In genomic region chr11:51876943-51877344, GRCm38 (mm10) we compare ENCODE assay signal across 15 mouse cellular contexts. TPM values are rescaled to one million over a fixed set of nuclear protein-coding genes. Genes with fewer than 3 reads are reported as not detected.
DNase-seq lines count a peak whose midpoint lies in the region; ATAC-seq and TF ChIP-seq lines count a peak whose summit lies in the region.
"Had no signal": no experiment of that assay in that cellular context is flagged by ENCODE, and none has a peak within 500 bp of the region (broad histone marks: within the 10 kb centered on the region; RNA-seq: fewer than 3 reads in every experiment).

No protein-coding gene starts in this region.

- intact Hi-C loops in gastrocnemius, postnatal 36 days (cut with DNase I), result loop anchor here (5.0 kb wide), 1 partner anchor 35 kb away; no protein-coding TSS in a partner anchor

- peak; percentile 98 for DNase-seq in liver, adult 2 months (ENCODE audit: extremely low read depth, low read depth, low spot score)
- peak; percentile 48 for DNase-seq in adrenal gland, adult 8-10 months
- DNase-seq in gastrocnemius, postnatal 36 days, result peak; percentile 80 to 87
- DNase-seq in large intestine, adult 2 months (ENCODE audit: low read depth, low spot score), result peak; percentile 94
- DNase-seq in right cerebral cortex, postnatal 25 days, result no peak
- DNase-seq in layer of hippocampus, postnatal 25 days (ENCODE audit: extremely low spot score in 1 of 2, low spot score in 1 of 2), result no peak
- DNase-seq: cerebellum, adult 2 months; layer of hippocampus, adult 9-11 months had no signal

- no peak overlapping the region for H3K4me2 ChIP-seq in liver, embryonic 12.5 days
- H3K4me2 ChIP-seq: heart, embryonic 15.5 days; limb, embryonic 15.5 days; midbrain, embryonic 13.5 days had no signal

- H3K9me3 ChIP-seq in liver, embryonic 12.5 days (replicated peaks), result 0 out of 2 replicates have a peak, but pooled peaks cover 5% of the 10 kb centered on the region
- H3K9me3 ChIP-seq: heart, embryonic 15.5 days; limb, embryonic 15.5 days; midbrain, embryonic 13.5 days had no signal

- H3K4me1 ChIP-seq in liver, adult 2 months (ENCODE audit: control insufficient read depth, insufficient read depth, low read length), result peaks cover 19% of the 10 kb centered on the region
- H3K4me1 ChIP-seq in liver, embryonic 12.5 days, result peaks cover 8% of the 10 kb centered on the region
- H3K4me1 ChIP-seq: midbrain, embryonic 13.5 days had no signal

- peak overlapping the region; percentile 74 for H3K9ac ChIP-seq in liver, adult 2 months (ENCODE audit: low read depth, low read length)
- H3K9ac ChIP-seq in liver, embryonic 12.5 days, result no peak overlapping the region
- H3K9ac ChIP-seq: heart, embryonic 15.5 days; limb, embryonic 15.5 days; midbrain, embryonic 13.5 days had no signal

- 32% methylated on average over 4 of the region's 4 CpGs for WGBS in liver, adult 2 months
- WGBS in liver, embryonic 12.5 days (ENCODE audit: insufficient replicate concordance), result 53% methylated on average over 4 of the region's 4 CpGs
- 28% methylated on average over 4 of the region's 4 CpGs for WGBS in large intestine, adult 2 months

- peak overlapping the region; percentile 42 for H3K4me3 ChIP-seq in liver, adult 2 months (ENCODE audit: insufficient read depth, low read depth, low read length)
- H3K4me3 ChIP-seq in liver, embryonic 12.5 days, result no peak overlapping the region
- H3K4me3 ChIP-seq: embryonic facial prominence, embryonic 10.5 days; heart, embryonic 15.5 days; limb, embryonic 15.5 days; midbrain, embryonic 13.5 days had no signal

- no peaks in the 10 kb centered on the region for H3K79me2 ChIP-seq in liver, adult 2 months (ENCODE audit: control insufficient read depth, insufficient read depth, low read length)

- 0 out of 2 replicates have a peak, but pooled peaks have one; percentile 3 for TF ChIP-seq CTCF in liver, adult 2 months (IDR thresholded peaks at IDR 0.05; ENCODE audit: low read depth, low read length)

- TF ChIP-seq POLR2A in liver, adult 2 months (IDR thresholded peaks at IDR 0.05; ENCODE audit: extremely low read depth, insufficient read depth, low read length), result peak; percentile 57; the same call in 1 of the 2 replicates

- H3K27me3 ChIP-seq in liver, adult 2 months (ENCODE audit: control insufficient read depth, insufficient read depth, low read length), result no peaks in the 10 kb centered on the region
- 0 out of 2 replicates have a peak, but pooled peaks cover 5% of the 10 kb centered on the region for H3K27me3 ChIP-seq in liver, embryonic 12.5 days (replicated peaks)
- H3K27me3 ChIP-seq: heart, embryonic 15.5 days; limb, embryonic 15.5 days; midbrain, embryonic 13.5 days had no signal

- ATAC-seq in liver, embryonic 12.5 days, result no peak
- ATAC-seq in cerebellum, adult (ENCODE audit: insufficient number of reproducible peaks, low FRiP score, low TSS enrichment), result no peak
- ATAC-seq: forebrain, embryonic 16.5 days; midbrain, embryonic 13.5 days had no signal

- no peaks in the 10 kb centered on the region for H3K36me3 ChIP-seq in liver, adult 2 months (ENCODE audit: control insufficient read depth, insufficient read depth, low read length)
- no peaks in the 10 kb centered on the region for H3K36me3 ChIP-seq in liver, embryonic 12.5 days
- H3K36me3 ChIP-seq: embryonic facial prominence, embryonic 10.5 days; heart, embryonic 15.5 days; limb, embryonic 15.5 days; midbrain, embryonic 13.5 days had no signal

- H3K27ac ChIP-seq in liver, adult 2 months (replicated peaks; ENCODE audit: insufficient read depth, low read depth, low read length), result peak overlapping the region; percentile 95
- no peak overlapping the region for H3K27ac ChIP-seq in liver, embryonic 12.5 days
- H3K27ac ChIP-seq: embryonic facial prominence, embryonic 10.5 days; heart, embryonic 15.5 days; limb, embryonic 15.5 days; midbrain, embryonic 13.5 days had no signal

RNA-seq across cellular contexts. Expression of gene Jade2, which starts 19.5 kb away (rescaled TPM):
- 2.7 and 3.7 TPM in 2 replicates for total RNA-seq in liver, adult 2 months (2014; rRNA removed)
- 3.6 and 4.1 TPM in 2 replicates for polyA plus RNA-seq in liver, adult 2 months (2012; rRNA removed)
- polyA plus RNA-seq in liver, embryonic 12.5 days (2016; fragmentation: Nextera tagmentation; extraction: Ambion mirVana), result 0.92 and 0.95 TPM in 2 replicates
- total RNA-seq in adrenal gland, adult 8-10 months (2022), result 10 to 100 TPM; 21.1 to 36.2 (median 30.3) TPM
- total RNA-seq in gastrocnemius, postnatal 36 days (2021), result 1 to 10 TPM; 3.6 to 4.4 TPM
- 7.5 and 8.5 TPM in 2 replicates for polyA plus RNA-seq in large intestine, adult 2 months (2012; rRNA removed)
- total RNA-seq in layer of hippocampus, postnatal 25 days (2021), result 10 to 100 TPM; 28.4 to 29.7 TPM

Comparison
In these comparisons a context has a peak if more than half of its experiments do, and no peak if none do; other contexts are left out.
1. DNase-seq: peak in liver, adult 2 months (single experiment), adrenal gland, adult 8-10 months (single experiment), gastrocnemius, postnatal 36 days (2 of 2) and large intestine, adult 2 months (single experiment); none in right cerebral cortex, postnatal 25 days (single experiment) and layer of hippocampus, postnatal 25 days (0 of 2).